Mouse (Mus musculus) embryonic facial prominence, embryonic 14.5 days (tissue): ENCODE data around the gene Lamp1. TPM values are rescaled to one million over a fixed set of nuclear protein-coding genes. Genes with fewer than 3 reads are reported as not detected.

Experiments
- ATAC-seq: fragments of 200-750 bp; cut with Nextera tagmentation; 2 replicates; pipeline ENCODE4 v1.8.0; 2017; ENCODE audit warnings: low read depth, moderate number of reproducible peaks, moderate TSS enrichment
- DNase-seq: peaks from one replicate; pipeline ENCODE4 v3.0.0-alpha.2; 2015; ENCODE audit warnings: low spot score
- H3K27ac ChIP-seq: fragments of 300-500 bp; sonication (generic); replicated peaks from 2 replicates; pipeline ENCODE4 v1.5.1; 2014; ENCODE audit warnings: low read depth, mild to moderate bottlenecking, low read length, moderate library complexity
- H3K27me3 ChIP-seq: fragments of 300-500 bp; sonication (generic); replicated peaks from 2 replicates; pipeline ENCODE4 v1.6.1; 2014; ENCODE audit warnings: low read length; ENCODE audit not compliant: control insufficient read depth, insufficient read depth
- H3K36me3 ChIP-seq: fragments of 300-500 bp; sonication (generic); 2 replicates; pipeline ENCODE4 v1.6.1; 2014; ENCODE audit warnings: low read length, mixed read lengths; ENCODE audit not compliant: control insufficient read depth, insufficient read depth
- H3K4me1 ChIP-seq: fragments of 300-500 bp; sonication (generic); 2 replicates; pipeline ENCODE4 v1.6.1; 2014; ENCODE audit warnings: antibody characterized with exemption, low read length; ENCODE audit not compliant: control insufficient read depth, insufficient read depth
- H3K4me2 ChIP-seq: fragments of 300-500 bp; sonication (generic); 2 replicates; pipeline ENCODE4 v1.6.1; 2014; ENCODE audit warnings: low read depth, mild to moderate bottlenecking, low read length, moderate library complexity, mixed read lengths
- H3K4me3 ChIP-seq: fragments of 300-500 bp; sonication (generic); 2 replicates; pipeline ENCODE4 v1.5.1; 2014; ENCODE audit warnings: low read depth, mild to moderate bottlenecking, low read length
- H3K9ac ChIP-seq: fragments of 300-500 bp; sonication (generic); 2 replicates; pipeline ENCODE4 v1.6.1; 2014; ENCODE audit warnings: low read depth, mild to moderate bottlenecking, low read length, moderate library complexity, mixed read lengths
- H3K9me3 ChIP-seq: fragments of 300-500 bp; sonication (generic); 2 replicates; pipeline ENCODE4 v1.6.1; 2016; ENCODE audit warnings: low read length; ENCODE audit not compliant: control insufficient read depth
- WGBS: fragments of 180-500 bp; shearing (Covaris S2); extraction: QIAGEN DNeasy Blood & Tissue Kit; methylation state at CpG from one replicate; pipeline ENCODE4 v1.1.7; 2014; 5-methylcytosine and 5-hydroxymethylcytosine counted together
- polyA plus RNA-seq: library from polyadenylated mRNA; unstranded; fragments of >200 nt; fragmentation: Nextera tagmentation; extraction: Ambion mirVana; gene quantifications from 2 replicates; pipeline ENCODE4 v1.2.1, GENCODE M21; 2014

The Lamp1 gene
- polyA plus RNA-seq, 1 experiment from 2014 or later, result 367 TPM

DNA sequence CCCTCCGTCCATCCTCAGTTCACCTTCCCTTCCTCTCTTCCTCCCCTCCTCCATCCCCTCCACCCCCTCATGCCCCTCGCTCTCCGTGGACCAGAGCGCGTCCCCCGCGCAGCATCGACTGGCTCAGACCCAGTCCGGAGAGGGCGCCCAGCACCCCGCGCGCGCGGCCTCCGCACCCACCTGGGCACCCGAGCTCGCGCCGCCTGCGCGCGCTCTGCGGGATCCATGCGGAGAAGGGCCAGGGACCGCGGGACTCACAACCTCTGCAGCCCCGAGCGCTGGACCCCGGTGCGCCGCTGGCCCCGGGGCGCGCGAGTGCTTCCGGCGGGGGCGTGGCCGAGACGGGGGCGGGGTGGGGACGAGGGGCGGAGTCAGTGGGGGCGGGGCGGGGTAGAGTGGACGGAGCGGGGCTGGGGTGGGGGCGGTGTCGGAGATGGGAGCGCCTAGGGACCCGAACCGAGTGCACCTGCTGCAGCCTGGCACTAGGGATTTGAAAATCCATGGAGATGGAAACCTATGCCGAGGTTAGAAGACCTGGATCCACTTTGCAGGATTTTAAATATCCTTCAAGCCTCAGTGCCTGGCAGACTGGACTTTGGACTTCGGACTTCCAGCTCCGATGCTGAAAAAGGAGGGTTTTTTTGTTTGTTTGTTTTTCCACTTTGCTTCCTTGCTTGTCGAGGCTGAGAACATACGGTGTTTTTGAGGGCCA, 41.5 kb downstream of the Lamp1 start, which contains the start of gene Grtp1:
Grtp1 (minus strand) TSS at position 320 of the 712 bp plus-strand sequence.
- H3K36me3 ChIP-seq, result no peaks in the 10 kb centered on the region
- peaks cover 40% of the 10 kb centered on the region for H3K27me3 ChIP-seq
- peak within 1 kb of the TSS; percentile 88 for H3K4me2 ChIP-seq
- no peaks in the 10 kb centered on the region for H3K9me3 ChIP-seq
- H3K27ac ChIP-seq, result no peak within 1 kb of the TSS
- WGBS, result under 1% methylated on average over 44 of the region's 58 CpGs
- no peaks in the 10 kb centered on the region; the same call in 1 of the 2 replicates for H3K4me1 ChIP-seq
- H3K4me3 ChIP-seq, result peak within 1 kb of the TSS; percentile 82
- peak; percentile 44 for DNase-seq
- peak within 1 kb of the TSS; percentile 67 for H3K9ac ChIP-seq
- peak; percentile 69 for ATAC-seq

DNA sequence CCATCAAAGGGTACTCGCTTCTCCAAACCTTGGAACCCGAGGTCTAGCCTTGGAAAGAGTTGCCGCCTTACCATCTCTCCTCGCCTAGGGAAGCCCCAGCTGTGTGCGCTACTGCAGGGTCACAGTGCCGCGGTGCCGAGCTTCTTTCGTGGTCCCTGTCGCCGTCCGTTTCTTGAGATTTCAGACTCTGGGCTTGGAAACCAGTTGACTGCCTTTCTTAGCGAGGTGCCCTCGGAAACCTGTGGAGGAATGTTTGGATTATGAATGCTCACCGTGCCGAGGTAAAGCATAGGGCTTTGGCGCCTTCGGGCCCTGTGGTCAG, 42.0 kb downstream of the Lamp1 start:
- H3K4me3 ChIP-seq, result peak overlapping the region; percentile 82
- H3K27me3 ChIP-seq, result peaks cover 40% of the 10 kb centered on the region
- DNase-seq (no peak), ATAC-seq (no peak)
- H3K9me3 ChIP-seq, result no peaks in the 10 kb centered on the region
- no peaks in the 10 kb centered on the region for H3K36me3 ChIP-seq
- peak overlapping the region; percentile 67; the same call in 1 of the 2 replicates for H3K9ac ChIP-seq
- peak overlapping the region; percentile 88 for H3K4me2 ChIP-seq
- H3K27ac ChIP-seq, result no peak overlapping the region
- WGBS, result 2% methylated on average over 18 of the region's 18 CpGs
- H3K4me1 ChIP-seq, result no peaks in the 10 kb centered on the region; the same call in 1 of the 2 replicates

DNA sequence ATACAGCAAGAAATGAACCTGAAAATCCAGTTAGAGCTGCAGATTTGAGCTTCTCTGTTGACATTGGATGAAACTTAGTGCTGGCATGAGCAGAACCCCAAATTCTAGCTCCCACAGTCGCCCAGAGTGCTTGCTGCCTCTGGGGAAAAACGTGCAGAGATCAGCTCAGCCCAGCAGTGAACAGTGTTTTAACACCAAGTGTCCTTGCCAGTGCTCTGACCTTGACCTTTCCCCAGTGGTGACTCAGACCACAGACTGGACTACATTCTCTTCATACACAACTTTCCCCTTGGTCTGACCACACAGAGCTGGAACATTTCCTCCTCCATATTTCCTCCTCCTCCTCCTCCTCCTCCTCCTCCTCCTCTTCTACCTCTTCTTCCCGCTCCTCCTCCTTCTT, 43.1 kb downstream of the Lamp1 start:
- Histone ChIP-seq H3K36me3 (no peaks in the 10 kb centered on the region), H3K4me2 (no peak overlapping the region), H3K9me3 (no peaks in the 10 kb centered on the region), H3K4me3 (no peak overlapping the region), H3K27ac (no peak overlapping the region), H3K4me1 (no peaks in the 10 kb centered on the region; the same call in 1 of the 2 replicates), H3K9ac (no peak overlapping the region), H3K27me3 (peaks cover 40% of the 10 kb centered on the region)
- no peak for DNase-seq
- WGBS, result 39% methylated on average over 3 of the region's 3 CpGs
- ATAC-seq, result no peak

DNA sequence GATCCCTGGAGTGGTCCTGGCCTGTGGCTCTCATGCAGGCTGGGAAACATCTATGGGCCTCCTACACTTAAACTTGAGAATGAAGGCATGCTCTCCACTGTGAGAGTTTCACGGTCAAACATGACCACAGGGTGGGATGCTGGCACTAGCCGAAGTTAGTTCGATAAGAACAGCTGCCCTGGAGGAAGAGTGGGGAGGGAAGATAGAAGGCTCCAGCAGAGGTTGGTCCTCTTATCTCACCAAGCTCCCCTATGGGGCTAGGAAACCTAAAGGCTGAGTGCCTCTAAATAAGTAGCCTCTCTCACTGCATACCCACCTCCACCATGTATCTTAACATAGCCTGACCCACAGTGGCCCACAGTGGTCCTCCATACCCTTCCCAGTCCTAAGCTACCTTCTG, 43.8 kb downstream of the Lamp1 start:
- no peak overlapping the region for H3K9ac ChIP-seq
- H3K9me3 ChIP-seq, result no peaks in the 10 kb centered on the region
- H3K4me1 ChIP-seq, result no peaks in the 10 kb centered on the region; the same call in 1 of the 2 replicates
- H3K36me3 ChIP-seq, result no peaks in the 10 kb centered on the region
- no peak overlapping the region for H3K4me3 ChIP-seq
- DNase-seq (no peak), ATAC-seq (no peak)
- no peak overlapping the region for H3K4me2 ChIP-seq
- 95% methylated on average over 3 of the region's 3 CpGs for WGBS
- H3K27ac ChIP-seq, result no peak overlapping the region
- H3K27me3 ChIP-seq, result peaks cover 40% of the 10 kb centered on the region

DNA sequence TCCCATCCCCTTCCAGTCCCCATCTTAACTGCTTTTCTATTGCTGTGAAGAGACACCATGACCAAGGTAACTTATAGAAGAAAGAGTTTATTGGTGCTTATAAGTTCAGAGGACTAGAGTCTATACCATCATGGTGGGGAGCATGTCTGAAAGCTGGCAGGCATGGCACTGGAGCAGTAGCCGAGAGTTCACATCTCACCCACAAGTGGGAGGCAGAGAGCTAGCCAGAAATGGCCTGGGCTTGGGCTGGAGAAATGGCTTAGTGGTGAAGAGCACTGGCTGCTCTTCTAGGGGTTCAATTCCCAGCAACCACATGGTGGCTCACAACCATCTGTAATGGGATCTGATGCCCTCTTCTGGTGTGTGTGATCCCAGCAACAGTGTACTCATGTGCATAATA, 44.5 kb downstream of the Lamp1 start:
- 63% methylated on average over 1 of the region's 1 CpGs for WGBS

DNA sequence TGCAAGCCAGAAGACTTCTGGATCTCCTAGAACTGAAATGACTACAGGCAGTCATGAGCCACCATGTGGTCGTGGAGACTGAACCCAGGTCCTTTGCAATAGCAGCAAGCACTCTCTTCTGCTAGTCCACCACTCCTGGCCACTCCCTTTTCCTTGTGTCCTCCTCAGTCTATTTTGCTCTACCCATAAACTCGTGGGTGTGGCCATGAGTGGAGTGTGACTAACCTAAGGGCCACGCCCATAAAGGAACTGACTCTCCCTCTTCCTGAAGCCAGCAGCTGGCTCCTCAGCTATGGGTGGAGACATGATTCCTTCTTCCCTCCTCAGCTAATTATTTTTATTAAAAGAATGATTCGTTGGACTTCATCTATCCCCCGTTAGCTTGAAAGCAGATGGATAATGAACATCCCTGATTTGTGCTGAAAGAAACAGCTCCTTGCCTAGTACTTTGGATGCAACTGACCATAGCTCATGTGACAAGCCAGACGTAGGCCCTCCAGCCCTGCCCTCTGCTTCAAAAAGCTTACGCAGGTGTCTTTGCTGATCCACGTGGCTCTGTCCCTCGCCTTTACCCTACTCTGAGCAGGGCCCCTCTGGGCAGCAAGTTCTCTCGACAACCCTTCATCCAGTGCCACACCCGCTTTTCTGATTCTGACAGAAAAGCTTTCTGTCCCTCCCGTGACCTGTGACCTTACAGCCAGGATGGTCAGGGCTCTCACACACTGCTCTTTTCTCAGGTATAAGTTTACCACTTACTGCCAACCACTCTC, 45.6 kb downstream of the Lamp1 start:
- H3K9ac ChIP-seq, result no peak overlapping the region
- 62% methylated on average over 12 of the region's 12 CpGs for WGBS
- ATAC-seq, result no peak
- no peaks in the 10 kb centered on the region for H3K36me3 ChIP-seq
- peaks cover 36% of the 10 kb centered on the region for H3K27me3 ChIP-seq
- DNase-seq, result no peak
- no peak overlapping the region for H3K27ac ChIP-seq
- no peaks in the 10 kb centered on the region; the same call in 1 of the 2 replicates for H3K4me1 ChIP-seq
- H3K9me3 ChIP-seq, result no peaks in the 10 kb centered on the region
- no peak overlapping the region for H3K4me2 ChIP-seq
- H3K4me3 ChIP-seq, result no peak overlapping the region

More for the DNA sequence above, 44.5 kb downstream of the Lamp1 start:
- Histone ChIP-seq H3K27ac (no peak overlapping the region), H3K4me1 (no peaks in the 10 kb centered on the region; the same call in 1 of the 2 replicates), H3K4me3 (no peak overlapping the region), H3K36me3 (no peaks in the 10 kb centered on the region), H3K9ac (no peak overlapping the region), H3K27me3 (peaks cover 40% of the 10 kb centered on the region), H3K4me2 (no peak overlapping the region), H3K9me3 (no peaks in the 10 kb centered on the region)
- ATAC-seq (no peak), DNase-seq (no peak)

DNA sequence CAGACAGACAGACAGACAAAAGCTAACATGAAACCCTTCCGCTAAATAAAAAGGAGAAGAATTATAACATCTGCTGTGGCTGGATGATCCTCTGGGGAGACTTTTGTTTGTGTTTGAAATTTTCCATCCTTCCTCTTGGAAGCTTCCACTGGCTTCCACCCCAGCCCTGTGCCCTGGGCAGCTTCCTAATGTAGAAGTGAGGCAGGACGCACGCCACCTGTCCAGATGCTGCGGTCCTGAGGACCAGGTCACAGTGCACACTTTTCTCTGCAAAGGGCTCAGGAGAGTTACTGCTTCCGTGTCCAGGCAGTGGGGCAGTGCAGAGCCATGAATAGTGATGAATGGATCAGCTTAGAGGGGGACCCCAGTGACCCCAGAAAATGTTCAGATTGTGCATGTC, 46.4 kb downstream of the Lamp1 start:
- WGBS, result 74% methylated on average over 5 of the region's 5 CpGs
- peaks cover 28% of the 10 kb centered on the region for H3K27me3 ChIP-seq
- H3K4me3 ChIP-seq, result no peak overlapping the region
- ATAC-seq, result no peak
- H3K9ac ChIP-seq, result no peak overlapping the region
- H3K36me3 ChIP-seq, result no peaks in the 10 kb centered on the region
- H3K9me3 ChIP-seq, result no peaks in the 10 kb centered on the region
- DNase-seq, result no peak
- H3K27ac ChIP-seq, result no peak overlapping the region
- H3K4me1 ChIP-seq, result no peaks in the 10 kb centered on the region
- no peak overlapping the region for H3K4me2 ChIP-seq

DNA sequence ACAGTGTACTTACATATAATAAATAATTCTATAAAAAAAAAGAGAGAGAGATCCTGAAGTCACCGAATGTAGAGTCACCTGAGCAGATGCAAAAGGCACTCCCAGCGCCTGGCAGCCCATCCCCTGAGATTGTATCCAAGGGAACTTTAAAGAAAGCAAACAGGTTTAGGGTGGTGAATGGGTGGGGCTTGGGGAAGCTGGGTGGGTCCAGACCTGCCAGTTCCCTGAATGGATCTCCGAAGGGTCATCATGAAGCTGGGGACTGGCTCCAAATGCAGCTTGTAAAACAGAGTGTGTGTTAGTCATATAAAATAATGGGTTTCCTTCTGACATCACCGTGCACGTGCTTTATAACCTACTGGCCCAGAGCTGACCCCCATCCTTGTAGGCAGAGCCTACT, 47.3 kb downstream of the Lamp1 start:
- Histone ChIP-seq H3K4me3 (no peak overlapping the region), H3K36me3 (no peaks in the 10 kb centered on the region), H3K4me2 (no peak overlapping the region), H3K27ac (no peak overlapping the region), H3K9ac (no peak overlapping the region), H3K9me3 (no peaks in the 10 kb centered on the region), H3K27me3 (peaks cover 19% of the 10 kb centered on the region), H3K4me1 (no peaks in the 10 kb centered on the region)
- DNase-seq (no peak), ATAC-seq (no peak)
- WGBS, result 29% methylated on average over 5 of the region's 5 CpGs
